In genomic region chr14:74732079-74732783, GRCm38 (mm10) we compare ENCODE assay signal across 8 mouse cellular contexts. TPM values are rescaled to one million over a fixed set of nuclear protein-coding genes. Genes with fewer than 3 reads are reported as not detected.
A peak's percentile ranks its signal among the peaks of the same experiment; 100 is the strongest.
DNase-seq lines count a peak whose midpoint lies in the region; ATAC-seq lines count a peak whose summit lies in the region.

Gene Esd, plus strand, starts transcription at chr14:74732297.

- peak; percentile 99 for ATAC-seq in hindbrain, embryonic 12.5 days (ENCODE audit: low FRiP score)

- H3K9ac ChIP-seq in hindbrain, embryonic 12.5 days, result peak within 1 kb of the TSS; percentile 82

- WGBS in hindbrain, embryonic 12.5 days, result under 1% methylated on average over 53 of the region's 53 CpGs

- H3K4me3 ChIP-seq in hindbrain, embryonic 12.5 days, result peak within 1 kb of the TSS; percentile 77

- H3K36me3 ChIP-seq in hindbrain, embryonic 12.5 days, result peaks cover 14% of the 10 kb centered on the region

- peak; percentile 94 for DNase-seq in NIH3T3 (ENCODE audit: low read depth)
- DNase-seq in cerebellum, postnatal 10 days, result peak; percentile 92 to 96
- DNase-seq in frontal cortex, postnatal 10 days (ENCODE audit: low spot score in 2 of 2), result peak; percentile 78 to 85
- DNase-seq in layer of hippocampus, postnatal 14 days (ENCODE audit: low spot score in 2 of 2), result peak; percentile 75 to 89
- DNase-seq in lung, postnatal 14 days, result peak; percentile 94
- DNase-seq in retina, adult 2 months (ENCODE audit: low read depth, low spot score), result peak; percentile 78
- DNase-seq in thymus, postnatal 36 days, result peak; percentile 96 to 97

- H3K9me3 ChIP-seq in hindbrain, embryonic 12.5 days (replicated peaks), result no peaks in the 10 kb centered on the region

- H3K4me2 ChIP-seq in hindbrain, embryonic 12.5 days (replicated peaks), result peak within 1 kb of the TSS; percentile 60

- H3K4me1 ChIP-seq in hindbrain, embryonic 12.5 days, result peaks cover 8% of the 10 kb centered on the region

- H3K27me3 ChIP-seq in hindbrain, embryonic 12.5 days, result no peaks in the 10 kb centered on the region

- peak within 1 kb of the TSS; percentile 72 for H3K27ac ChIP-seq in hindbrain, embryonic 12.5 days

RNA-seq across cellular contexts. Expression of gene Esd, which starts in this region (rescaled TPM):
- 281 and 290 TPM in 2 replicates for polyA plus RNA-seq in hindbrain, embryonic 12.5 days (2016; fragmentation: Nextera tagmentation; extraction: Ambion mirVana)
- total RNA-seq in layer of hippocampus, postnatal 14 days (2021), result 10 to 100 TPM; 85.4 to 90.1 TPM

Comparison
In these comparisons a context has a peak if more than half of its experiments do, and no peak if none do; other contexts are left out.
1. Peak in every context shown above with its lines: DNase-seq, ATAC-seq, H3K4me3 ChIP-seq and H3K27ac ChIP-seq.